In the genomic region with DNA sequence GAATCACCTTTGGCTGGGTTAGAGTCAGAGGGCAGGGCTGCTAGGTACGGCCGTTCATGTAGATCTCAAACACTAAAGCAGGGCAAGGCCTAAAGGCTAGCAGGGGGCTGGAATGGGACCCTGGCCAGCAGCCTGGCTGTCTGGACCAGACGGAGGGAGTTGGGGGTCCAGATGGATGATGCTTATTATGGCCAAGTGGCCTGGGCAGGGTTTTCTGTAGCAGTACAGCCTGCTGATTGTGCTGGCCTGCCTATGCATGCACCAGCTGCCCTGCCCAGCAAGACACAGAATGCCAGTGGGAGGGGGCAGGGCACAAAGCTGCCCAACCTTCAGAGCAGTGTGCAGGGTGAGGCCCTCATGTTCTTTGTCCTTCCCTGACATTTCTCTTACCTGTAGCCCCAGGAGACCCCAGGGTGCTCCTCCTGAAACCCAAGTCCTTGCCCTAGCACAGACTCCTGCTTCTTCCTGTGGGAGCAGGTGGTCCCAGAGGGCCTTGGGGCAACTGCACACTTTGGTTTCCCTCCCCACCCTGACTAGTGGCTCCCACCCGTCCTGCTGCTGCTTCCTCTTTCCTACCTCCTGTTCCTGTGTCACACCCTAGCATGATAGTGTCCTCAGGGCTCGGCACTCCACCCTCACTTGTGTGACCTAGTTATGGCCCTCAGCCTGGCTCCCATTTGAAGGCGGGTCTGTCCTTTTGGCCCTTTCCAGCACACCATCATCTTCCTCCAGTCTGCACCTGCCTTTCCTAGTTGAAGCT, we compare ENCODE assay signal across 8 mouse cellular contexts. TPM values are rescaled to one million over a fixed set of nuclear protein-coding genes. Genes with fewer than 3 reads are reported as not detected.
A peak's percentile ranks its signal among the peaks of the same experiment; 100 is the strongest.
DNase-seq lines count a peak whose midpoint lies in the region; ATAC-seq and TF ChIP-seq lines count a peak whose summit lies in the region.

No protein-coding gene starts in this region.

- H3K9ac ChIP-seq in forebrain, embryonic 15.5 days (replicated peaks) = 0 out of 2 replicates have a peak overlapping the region, but pooled peaks have one; percentile 23
- H3K9ac ChIP-seq in midbrain, embryonic 13.5 days (replicated peaks) = peak overlapping the region; percentile 55

- H3K36me3 ChIP-seq in forebrain, embryonic 15.5 days = peaks cover 21% of the 10 kb centered on the region
- peaks cover 31% of the 10 kb centered on the region for H3K36me3 ChIP-seq in midbrain, embryonic 13.5 days

- no peak for TF ChIP-seq POLR2A in bone marrow, adult 2 months (IDR thresholded peaks at IDR 0.05; ENCODE audit: borderline replicate concordance, control insufficient read depth, low read depth, low read length)

- no peak for TF ChIP-seq CTCF in gastrocnemius, adult 2 months (IDR thresholded peaks at IDR 0.05)
- no peak for TF ChIP-seq CTCF in bone marrow, adult 2 months (IDR thresholded peaks at IDR 0.05; ENCODE audit: control insufficient read depth, insufficient read depth, low read length)

- no peaks in the 10 kb centered on the region for H3K9me3 ChIP-seq in forebrain, embryonic 15.5 days
- no peaks in the 10 kb centered on the region for H3K9me3 ChIP-seq in midbrain, embryonic 13.5 days

- 38% methylated on average over 6 of the region's 6 CpGs for WGBS in bone marrow, adult 2 months
- WGBS in forebrain, embryonic 15.5 days = 57% methylated on average over 6 of the region's 6 CpGs
- 71% methylated on average over 6 of the region's 6 CpGs for WGBS in midbrain, embryonic 13.5 days

- H3K4me3 ChIP-seq in gastrocnemius, adult 2 months = peak overlapping the region; percentile 91
- H3K4me3 ChIP-seq in bone marrow, adult 2 months (replicated peaks; ENCODE audit: control insufficient read depth, low read depth, low read length) = no peak overlapping the region
- H3K4me3 ChIP-seq in forebrain, embryonic 15.5 days = peak overlapping the region; percentile 5; the same call in 1 of the 2 replicates
- 0 out of 2 replicates have a peak overlapping the region, but pooled peaks have one; percentile 0 for H3K4me3 ChIP-seq in midbrain, embryonic 13.5 days (replicated peaks)

- peaks cover 15% of the 10 kb centered on the region; the same call in 1 of the 2 replicates for H3K27me3 ChIP-seq in forebrain, embryonic 15.5 days
- peaks cover 16% of the 10 kb centered on the region for H3K27me3 ChIP-seq in midbrain, embryonic 13.5 days

- H3K4me2 ChIP-seq in forebrain, embryonic 15.5 days (replicated peaks) = peak overlapping the region; percentile 98
- H3K4me2 ChIP-seq in midbrain, embryonic 13.5 days (replicated peaks) = peak overlapping the region; percentile 100

- intact Hi-C loops in gastrocnemius, adult 2 months (cut with DNase I) = no loop called here
- intact Hi-C loops in gastrocnemius, postnatal 36 days (cut with DNase I) = no loop called here

- DNase-seq in gastrocnemius, adult 2 months = peak; percentile 49
- DNase-seq in gastrocnemius, postnatal 36 days = no peak
- DNase-seq in kidney, adult 9 months = peak; percentile 61
- DNase-seq in adrenal gland, adult 2 months = no peak
- DNase-seq in left cerebral cortex, adult 8-10 months (ENCODE audit: low spot score in 2 of 2) = no peak

- H3K27ac ChIP-seq in gastrocnemius, adult 2 months = peak overlapping the region; percentile 85
- peak overlapping the region; percentile 31 for H3K27ac ChIP-seq in bone marrow, adult 2 months (ENCODE audit: control insufficient read depth, insufficient read depth, low read depth, low read length, poor library complexity)
- peak overlapping the region; percentile 9; the same call in 1 of the 2 replicates for H3K27ac ChIP-seq in forebrain, embryonic 15.5 days (replicated peaks)
- no peak overlapping the region for H3K27ac ChIP-seq in midbrain, embryonic 13.5 days

- no peak for ATAC-seq in forebrain, embryonic 15.5 days (replicated peaks)
- no peak for ATAC-seq in midbrain, embryonic 13.5 days

- H3K4me1 ChIP-seq in bone marrow, adult 2 months (ENCODE audit: control insufficient read depth, insufficient read depth, low read length) = peaks cover 4% of the 10 kb centered on the region
- H3K4me1 ChIP-seq in forebrain, embryonic 15.5 days = peaks cover 65% of the 10 kb centered on the region
- peaks cover 66% of the 10 kb centered on the region for H3K4me1 ChIP-seq in midbrain, embryonic 13.5 days (replicated peaks)

RNA-seq across cellular contexts. Expression of gene Tprn, which starts 3.7 kb away (rescaled TPM):
- total RNA-seq in gastrocnemius, adult 2 months (2021) = 1 to 10 TPM; 3.1 to 3.5 TPM
- total RNA-seq in gastrocnemius, postnatal 36 days (2021) = 1 to 10 TPM; 3.8 to 4.5 TPM
- 1.4 and 17.5 TPM in 2 replicates for polyA plus RNA-seq in bone marrow, adult 2 months (2011; ENCODE audit: insufficient read depth, insufficient read length, low replicate concordance, missing spikeins)
- 15.6 and 16.5 TPM in 2 replicates for polyA plus RNA-seq in forebrain, embryonic 15.5 days (2015; fragmentation: Nextera tagmentation; extraction: Ambion mirVana)
- 11.4 and 13.3 TPM in 2 replicates for polyA plus RNA-seq in midbrain, embryonic 13.5 days (2015; fragmentation: Nextera tagmentation; extraction: Ambion mirVana)
- total RNA-seq in adrenal gland, adult 2 months (2021) = 10 to 100 TPM in 1 of 2 experiments, 1 to 10 TPM in 1; 10.0 to 13.1 TPM
- 13.6 and 14.6 TPM in 2 replicates for polyA plus RNA-seq in adrenal gland, adult 2 months (2012; rRNA removed)
- 10 to 100 TPM; 26.5 to 30.6 (median 28.6) TPM for total RNA-seq in left cerebral cortex, adult 8-10 months (2022)

RNA-seq across cellular contexts. Expression of gene Ssna1, which starts 6.2 kb away (rescaled TPM):
- 10 to 100 TPM; 28.0 to 35.5 TPM for total RNA-seq in gastrocnemius, adult 2 months (2021)
- total RNA-seq in gastrocnemius, postnatal 36 days (2021) = 10 to 100 TPM; 25.8 to 25.9 TPM
- polyA plus RNA-seq in bone marrow, adult 2 months (2011; ENCODE audit: insufficient read depth, insufficient read length, low replicate concordance, missing spikeins) = 48.8 and 65.8 TPM in 2 replicates
- 209 and 225 TPM in 2 replicates for polyA plus RNA-seq in forebrain, embryonic 15.5 days (2015; fragmentation: Nextera tagmentation; extraction: Ambion mirVana)
- 205 and 216 TPM in 2 replicates for polyA plus RNA-seq in midbrain, embryonic 13.5 days (2015; fragmentation: Nextera tagmentation; extraction: Ambion mirVana)
- 10 to 100 TPM; 37.6 to 46.1 TPM for total RNA-seq in adrenal gland, adult 2 months (2021)
- 55.2 and 62.1 TPM in 2 replicates for polyA plus RNA-seq in adrenal gland, adult 2 months (2012; rRNA removed)
- 10 to 100 TPM; 57.5 to 67.8 (median 62.1) TPM for total RNA-seq in left cerebral cortex, adult 8-10 months (2022)

RNA-seq across cellular contexts. Expression of gene Anapc2, which starts 6.2 kb away (rescaled TPM):
- 10 to 100 TPM; 29.7 to 32.3 TPM for total RNA-seq in gastrocnemius, adult 2 months (2021)
- 10 to 100 TPM; 27.0 to 27.8 TPM for total RNA-seq in gastrocnemius, postnatal 36 days (2021)
- 20.1 and 34.3 TPM in 2 replicates for polyA plus RNA-seq in bone marrow, adult 2 months (2011; ENCODE audit: insufficient read depth, insufficient read length, low replicate concordance, missing spikeins)
- 148 and 150 TPM in 2 replicates for polyA plus RNA-seq in forebrain, embryonic 15.5 days (2015; fragmentation: Nextera tagmentation; extraction: Ambion mirVana)
- polyA plus RNA-seq in midbrain, embryonic 13.5 days (2015; fragmentation: Nextera tagmentation; extraction: Ambion mirVana) = 147 and 149 TPM in 2 replicates
- 10 to 100 TPM; 78.8 to 82.7 TPM for total RNA-seq in adrenal gland, adult 2 months (2021)
- polyA plus RNA-seq in adrenal gland, adult 2 months (2012; rRNA removed) = 93.1 and 110 TPM in 2 replicates
- total RNA-seq in left cerebral cortex, adult 8-10 months (2022) = 100 to 1,000 TPM in 2 of 4 experiments, 10 to 100 TPM in 2; 88.6 to 111 (median 96.9) TPM

RNA-seq across cellular contexts. Expression of gene Tmem203, which starts 10.8 kb away (rescaled TPM):
- 10 to 100 TPM; 11.4 to 12.6 TPM for total RNA-seq in gastrocnemius, adult 2 months (2021)
- total RNA-seq in gastrocnemius, postnatal 36 days (2021) = 10 to 100 TPM; 10.4 to 12.0 TPM
- 5.0 and 15.6 TPM in 2 replicates for polyA plus RNA-seq in bone marrow, adult 2 months (2011; ENCODE audit: insufficient read depth, insufficient read length, low replicate concordance, missing spikeins)
- 16.4 and 19.7 TPM in 2 replicates for polyA plus RNA-seq in forebrain, embryonic 15.5 days (2015; fragmentation: Nextera tagmentation; extraction: Ambion mirVana)
- polyA plus RNA-seq in midbrain, embryonic 13.5 days (2015; fragmentation: Nextera tagmentation; extraction: Ambion mirVana) = 18.6 and 19.6 TPM in 2 replicates
- total RNA-seq in adrenal gland, adult 2 months (2021) = 10 to 100 TPM; 23.9 to 32.0 TPM
- polyA plus RNA-seq in adrenal gland, adult 2 months (2012; rRNA removed) = 114 and 116 TPM in 2 replicates
- total RNA-seq in left cerebral cortex, adult 8-10 months (2022) = 10 to 100 TPM; 31.7 to 38.3 (median 36.3) TPM

RNA-seq across cellular contexts. Expression of gene AL732309.1, which starts 19.4 kb away (rescaled TPM):
- 1 to 10 TPM in 1 of 2 experiments, under 1 TPM in 1; 0.86 to 1.2 TPM for total RNA-seq in gastrocnemius, adult 2 months (2021)
- total RNA-seq in gastrocnemius, postnatal 36 days (2021) = 1 to 10 TPM in 1 of 2 experiments, under 1 TPM in 1; 0.39 to 1.1 TPM
- polyA plus RNA-seq in bone marrow, adult 2 months (2011; ENCODE audit: insufficient read depth, insufficient read length, low replicate concordance, missing spikeins) = 9.9 and 22.3 TPM in 2 replicates
- polyA plus RNA-seq in forebrain, embryonic 15.5 days (2015; fragmentation: Nextera tagmentation; extraction: Ambion mirVana) = 6.5 and 6.8 TPM in 2 replicates
- polyA plus RNA-seq in midbrain, embryonic 13.5 days (2015; fragmentation: Nextera tagmentation; extraction: Ambion mirVana) = 4.9 and 5.1 TPM in 2 replicates
- total RNA-seq in adrenal gland, adult 2 months (2021) = 1 to 10 TPM; 3.1 to 3.2 TPM
- 21.7 and 22.6 TPM in 2 replicates for polyA plus RNA-seq in adrenal gland, adult 2 months (2012; rRNA removed)
- total RNA-seq in left cerebral cortex, adult 8-10 months (2022) = 1 to 10 TPM in 3 of 4 experiments, under 1 TPM in 1; 0.67 to 4.2 (median 3.4) TPM

Comparison
In these comparisons a context has a peak if more than half of its experiments do, and no peak if none do; other contexts are left out.
1. DNase-seq: peak in gastrocnemius, adult 2 months (single experiment) and kidney, adult 9 months (single experiment); none in gastrocnemius, postnatal 36 days (0 of 2), adrenal gland, adult 2 months (single experiment) and left cerebral cortex, adult 8-10 months (0 of 2).